Mouse (Mus musculus): ENCODE results near the gene Glyctk.

GRCm38 (mm10) chr9:106126786-106127251, 31.1 kb downstream of the Glyctk start:
- TF ChIP-seq POLR2A (IDR thresholded peaks at IDR 0.05; ENCODE audit: control insufficient read depth, low read depth, low read length) (peak; percentile 54; the same call in 1 of the 2 replicates), CTCF (IDR thresholded peaks at IDR 0.05; ENCODE audit: control insufficient read depth, insufficient read depth, insufficient replicate concordance, low read depth, low read length) (no peak)
